Mouse (Mus musculus) liver, embryonic 16.5 days (tissue): ENCODE data around the gene Dnaaf5. TPM values are rescaled to one million over a fixed set of nuclear protein-coding genes. Genes with fewer than 3 reads are reported as not detected.

Experiments used
- ATAC-seq: fragments of 200-750 bp; cut with Nextera tagmentation; 2 replicates; pipeline ENCODE4 v1.8.0; 2017; ENCODE audit warnings: low read depth, mild to moderate bottlenecking, moderate number of reproducible peaks, moderate library complexity
- H3K27ac ChIP-seq: fragments of 300-500 bp; sonication (generic); 2 replicates; pipeline ENCODE4 v1.5.1; 2014; ENCODE audit warnings: mild to moderate bottlenecking, low read length
- H3K27me3 ChIP-seq: fragments of 300-500 bp; sonication (generic); 2 replicates; pipeline ENCODE4 v1.6.1; 2014; ENCODE audit warnings: low read depth, low read length, mixed read lengths; ENCODE audit not compliant: control insufficient read depth, insufficient read depth
- H3K36me3 ChIP-seq: fragments of 300-500 bp; sonication (generic); 2 replicates; pipeline ENCODE4 v1.6.1; 2014; ENCODE audit warnings: mild to moderate bottlenecking; ENCODE audit not compliant: control insufficient read depth, insufficient read depth
- H3K4me1 ChIP-seq: fragments of 300-500 bp; sonication (generic); 2 replicates; pipeline ENCODE4 v1.6.1; 2014; ENCODE audit warnings: low read depth, low read length, mixed read lengths; ENCODE audit not compliant: control insufficient read depth
- H3K4me2 ChIP-seq: fragments of 300-500 bp; sonication (generic); 2 replicates; pipeline ENCODE4 v1.6.1; 2014; ENCODE audit warnings: low read depth, low read length, mixed read lengths
- H3K4me3 ChIP-seq: fragments of 300-500 bp; sonication (generic); 2 replicates; pipeline ENCODE4 v1.5.1; 2014; ENCODE audit warnings: low read depth, mild to moderate bottlenecking, low read length
- H3K9ac ChIP-seq: fragments of 300-500 bp; sonication (generic); 2 replicates; pipeline ENCODE4 v1.6.1; 2014; ENCODE audit warnings: low read depth, low read length
- H3K9me3 ChIP-seq: fragments of 300-500 bp; sonication (generic); replicated peaks from 2 replicates; pipeline ENCODE4 v1.6.1; 2016; ENCODE audit warnings: low read length; ENCODE audit not compliant: control insufficient read depth
- WGBS: fragments of 180-500 bp; shearing (Covaris S2); extraction: QIAGEN DNeasy Blood & Tissue Kit; methylation state at CpG from one replicate; pipeline ENCODE4 v1.1.7; 2014; ENCODE audit not compliant: insufficient replicate concordance; 5-methylcytosine and 5-hydroxymethylcytosine counted together
- polyA plus RNA-seq: library from polyadenylated mRNA; unstranded; fragments of >200 nt; fragmentation: Nextera tagmentation; extraction: Ambion mirVana; gene quantifications from 2 replicates; pipeline ENCODE4 v1.2.1, GENCODE M21; 2015

Gene Dnaaf5
- 1.3 and 2.4 TPM in 2 replicates for polyA plus RNA-seq

GRCm38 (mm10) chr5:139149681-139150602 is at the start of gene Dnaaf5, which contains the start of gene Prkar1b:
Dnaaf5 (plus strand) TSS chr5:139150223.
Prkar1b (minus strand) TSS chr5:139150001.
- H3K27ac ChIP-seq: peak within 1 kb of the TSS; percentile 42
- H3K4me2 ChIP-seq: peak within 1 kb of the TSS; percentile 98
- no peaks in the 10 kb centered on the region for H3K36me3 ChIP-seq
- H3K4me3 ChIP-seq: peak within 1 kb of the TSS; percentile 88
- peak; percentile 94 for ATAC-seq
- H3K4me1 ChIP-seq: peaks cover 18% of the 10 kb centered on the region
- no peaks in the 10 kb centered on the region for H3K9me3 ChIP-seq
- no peaks in the 10 kb centered on the region for H3K27me3 ChIP-seq
- peak within 1 kb of the TSS; percentile 71 for H3K9ac ChIP-seq
- WGBS: under 1% methylated on average over 71 of the region's 87 CpGs

- H3K9me3 ChIP-seq: no peaks in the 10 kb centered on the region
- WGBS: 68% methylated on average over 6 of the region's 6 CpGs
- H3K4me2 ChIP-seq: no peak overlapping the region
- no peaks in the 10 kb centered on the region for H3K27me3 ChIP-seq
- no peaks in the 10 kb centered on the region for H3K36me3 ChIP-seq
- no peak overlapping the region for H3K9ac ChIP-seq
- no peak overlapping the region for H3K27ac ChIP-seq
- no peak overlapping the region for H3K4me3 ChIP-seq
- no peaks in the 10 kb centered on the region for H3K4me1 ChIP-seq
- no peak for ATAC-seq
Measured at GRCm38 (mm10) chr5:139101783-139102182, 48.2 kb upstream of the Dnaaf5 start.

- no peak overlapping the region for H3K4me3 ChIP-seq
- no peak overlapping the region for H3K27ac ChIP-seq
- no peak overlapping the region for H3K9ac ChIP-seq
- no peaks in the 10 kb centered on the region for H3K4me1 ChIP-seq
- no peaks in the 10 kb centered on the region for H3K27me3 ChIP-seq
- H3K4me2 ChIP-seq: no peak overlapping the region
- 42% methylated on average over 9 of the region's 9 CpGs for WGBS
- ATAC-seq: no peak
- no peaks in the 10 kb centered on the region for H3K9me3 ChIP-seq
- H3K36me3 ChIP-seq: no peaks in the 10 kb centered on the region
Measured at GRCm38 (mm10) chr5:139107815-139108214, 42.2 kb upstream of the Dnaaf5 start.

GRCm38 (mm10) chr5:139110140-139110855 is 39.7 kb upstream of the Dnaaf5 start:
- Histone ChIP-seq H3K27me3 (no peaks in the 10 kb centered on the region), H3K36me3 (no peaks in the 10 kb centered on the region), H3K27ac (no peak overlapping the region), H3K9me3 (no peaks in the 10 kb centered on the region), H3K4me2 (no peak overlapping the region), H3K4me1 (no peaks in the 10 kb centered on the region), H3K9ac (no peak overlapping the region), H3K4me3 (no peak overlapping the region)
- ATAC-seq: no peak
- WGBS: 62% methylated on average over 2 of the region's 2 CpGs

GRCm38 (mm10) chr5:139111991-139112390 is 38.0 kb upstream of the Dnaaf5 start:
- no peak overlapping the region for H3K27ac ChIP-seq
- no peak overlapping the region for H3K4me2 ChIP-seq
- no peaks in the 10 kb centered on the region for H3K27me3 ChIP-seq
- no peaks in the 10 kb centered on the region for H3K36me3 ChIP-seq
- ATAC-seq: no peak
- 57% methylated on average over 9 of the region's 9 CpGs for WGBS
- H3K4me3 ChIP-seq: no peak overlapping the region
- no peaks in the 10 kb centered on the region for H3K4me1 ChIP-seq
- H3K9me3 ChIP-seq: no peaks in the 10 kb centered on the region
- no peak overlapping the region for H3K9ac ChIP-seq

- H3K36me3 ChIP-seq: no peaks in the 10 kb centered on the region
- WGBS: 68% methylated on average over 9 of the region's 9 CpGs
- no peaks in the 10 kb centered on the region for H3K4me1 ChIP-seq
- H3K9ac ChIP-seq: no peak overlapping the region
- no peaks in the 10 kb centered on the region for H3K9me3 ChIP-seq
- no peaks in the 10 kb centered on the region for H3K27me3 ChIP-seq
- ATAC-seq: no peak
- no peak overlapping the region for H3K4me2 ChIP-seq
- no peak overlapping the region for H3K4me3 ChIP-seq
- H3K27ac ChIP-seq: no peak overlapping the region
Measured at GRCm38 (mm10) chr5:139112418-139112817, 37.6 kb upstream of the Dnaaf5 start.

GRCm38 (mm10) chr5:139114876-139115275 is 35.1 kb upstream of the Dnaaf5 start:
- 62% methylated on average over 4 of the region's 4 CpGs for whole genome bisulfite sequencing
- Histone ChIP-seq H3K9me3 (no peaks in the 10 kb centered on the region), H3K4me3 (no peak overlapping the region), H3K27me3 (no peaks in the 10 kb centered on the region), H3K4me1 (no peaks in the 10 kb centered on the region), H3K9ac (no peak overlapping the region), H3K36me3 (no peaks in the 10 kb centered on the region), H3K27ac (no peak overlapping the region), H3K4me2 (no peak overlapping the region)
- no peak for ATAC-seq

GRCm38 (mm10) chr5:139115507-139115906 is 34.5 kb upstream of the Dnaaf5 start:
- no peak overlapping the region for H3K4me2 ChIP-seq
- H3K36me3 ChIP-seq: no peaks in the 10 kb centered on the region
- no peaks in the 10 kb centered on the region for H3K4me1 ChIP-seq
- no peaks in the 10 kb centered on the region for H3K27me3 ChIP-seq
- no peak overlapping the region for H3K4me3 ChIP-seq
- 75% methylated on average over 7 of the region's 7 CpGs for WGBS
- H3K9me3 ChIP-seq: no peaks in the 10 kb centered on the region
- no peak overlapping the region for H3K9ac ChIP-seq
- no peak overlapping the region for H3K27ac ChIP-seq
- no peak for ATAC-seq
